Mouse (Mus musculus) right cerebral cortex, postnatal 36 days (tissue): ENCODE data around the gene Hck.
A peak's percentile ranks its signal among the peaks of the same experiment; 100 is the strongest.

Experiments
- DNase-seq, 2 experiments: peaks; one replicate each; pipeline ENCODE4 v3.0.0; 2022; ENCODE audit warnings: low spot score in 2 of 2, mixed read lengths in 1 of 2

Gene Hck

DNA sequence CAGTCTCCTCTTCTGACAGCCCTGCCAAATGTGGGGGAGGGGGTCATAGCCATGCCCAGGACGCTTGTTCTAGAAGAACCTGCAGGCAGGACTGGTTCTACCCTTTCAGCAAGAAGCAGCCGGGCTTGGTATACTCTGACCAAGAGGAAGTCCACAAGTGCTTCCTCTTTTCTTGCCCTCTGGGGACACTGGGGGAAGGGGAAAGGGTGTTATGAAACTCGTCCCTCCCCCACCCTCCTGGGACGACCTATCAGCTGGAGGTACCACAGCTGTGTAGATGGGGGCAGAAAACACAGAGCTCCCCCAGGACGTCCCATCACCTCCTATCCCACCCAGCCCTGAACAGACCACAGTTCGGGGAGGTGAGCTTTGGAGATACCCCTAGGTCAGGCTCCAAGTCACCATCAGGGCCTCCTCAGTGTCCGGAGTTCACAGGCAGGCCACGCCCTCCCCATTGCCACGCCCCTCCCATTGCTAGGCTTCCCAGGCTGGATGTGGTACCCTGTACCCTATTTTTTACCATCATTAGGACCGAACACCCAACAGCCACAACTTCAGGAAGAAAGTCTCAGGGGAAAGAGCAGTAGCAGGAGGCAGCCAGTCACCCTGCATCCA is 17.6 kb upstream of the Hck start:
- DNase-seq = no peak

DNA sequence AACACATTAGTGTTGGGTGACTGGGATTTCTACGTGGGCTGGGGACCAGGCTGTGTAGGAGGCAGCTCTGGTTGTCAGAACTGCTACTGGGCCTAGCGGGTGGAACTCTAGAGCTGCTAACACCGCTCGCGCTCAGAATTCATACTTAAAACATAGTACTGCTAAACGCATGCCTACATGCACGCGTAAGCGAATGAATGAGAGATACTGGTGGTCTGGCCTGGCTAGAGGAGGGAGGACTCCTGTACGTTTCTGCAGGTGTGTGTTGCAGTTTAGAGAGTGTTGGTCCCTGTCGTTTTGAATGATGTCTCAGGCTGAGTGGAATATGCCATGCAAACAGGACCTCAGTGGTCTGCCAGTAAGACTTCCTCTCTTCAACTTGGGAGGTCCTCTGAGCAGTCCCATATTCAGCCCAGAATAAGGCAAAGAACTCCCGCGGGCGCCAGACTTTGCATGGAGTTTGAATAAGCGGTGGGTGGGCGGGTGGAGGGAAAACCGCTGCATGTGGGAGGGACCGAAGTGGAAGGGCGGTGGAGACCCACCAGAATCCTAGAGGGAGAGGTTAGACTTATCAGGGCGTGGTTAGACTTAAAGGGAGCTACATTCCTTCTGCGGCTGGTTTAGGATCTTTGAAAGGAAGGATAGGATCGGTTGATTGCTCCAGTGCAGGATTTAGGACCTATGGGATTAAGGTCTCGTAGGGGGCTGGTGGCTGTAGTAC is 1.1 kb upstream of the Hck start:
- DNase-seq = no peak

DNA sequence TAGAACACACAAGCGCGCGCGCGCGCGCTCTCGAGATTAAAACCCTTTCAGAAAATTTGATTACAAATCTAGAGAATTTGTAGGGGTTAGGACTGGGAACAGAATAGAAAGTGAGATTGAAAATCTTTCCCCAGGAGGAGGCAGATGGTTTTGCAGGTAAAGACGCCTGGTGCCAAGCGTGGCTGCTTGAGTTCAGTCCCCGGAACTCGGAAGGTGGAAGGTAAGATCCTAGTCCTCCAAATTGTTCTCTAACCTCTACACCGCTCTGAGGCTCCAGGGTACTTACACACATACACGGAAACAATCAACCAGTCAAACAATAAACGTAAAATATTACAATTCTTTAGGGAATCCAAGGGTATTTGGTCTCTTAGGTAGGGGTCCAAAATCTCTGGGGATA is 466 bp upstream of the Hck start:
- DNase-seq = no peak

DNA sequence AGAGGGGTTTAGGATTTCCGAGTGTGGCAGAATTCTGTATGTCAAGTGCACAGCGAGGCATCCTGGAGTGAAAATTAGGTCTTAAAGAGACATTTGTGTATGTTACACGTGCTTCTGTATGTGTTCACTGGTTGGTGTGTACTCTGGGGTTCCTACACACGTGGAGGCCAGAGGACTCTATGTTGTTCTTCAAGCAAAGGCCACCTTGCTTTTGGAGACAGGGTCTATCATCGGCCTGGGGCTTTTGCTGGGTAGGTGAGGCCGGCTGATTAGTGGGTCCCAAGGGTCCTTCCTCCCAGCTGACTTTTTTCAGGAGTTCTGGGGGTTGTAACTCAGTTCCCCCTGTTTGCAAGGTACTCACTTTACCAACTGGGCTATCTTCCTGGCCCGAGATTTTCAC is 1.3 kb downstream of the Hck start:
- no peak for DNase-seq

DNA sequence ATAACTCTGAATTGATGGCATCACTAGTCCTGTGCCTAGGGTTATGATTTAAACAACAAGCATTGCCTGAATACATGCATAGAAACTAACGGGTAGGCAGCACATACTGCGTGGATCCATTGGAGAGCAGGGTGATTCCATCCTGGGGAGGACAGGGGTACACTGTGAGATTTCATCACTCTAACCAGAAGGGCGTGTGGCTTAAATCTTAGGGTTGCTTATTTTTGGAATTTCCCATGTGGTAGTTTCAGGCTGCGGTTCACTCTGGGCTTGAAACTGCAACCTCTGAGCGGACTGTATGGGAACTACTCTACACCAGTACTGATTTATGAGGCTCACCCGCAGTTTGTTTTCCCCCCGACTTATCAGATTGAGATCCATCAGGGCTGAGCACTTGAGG is 3.0 kb downstream of the Hck start:
- no peak for DNase-seq

DNA sequence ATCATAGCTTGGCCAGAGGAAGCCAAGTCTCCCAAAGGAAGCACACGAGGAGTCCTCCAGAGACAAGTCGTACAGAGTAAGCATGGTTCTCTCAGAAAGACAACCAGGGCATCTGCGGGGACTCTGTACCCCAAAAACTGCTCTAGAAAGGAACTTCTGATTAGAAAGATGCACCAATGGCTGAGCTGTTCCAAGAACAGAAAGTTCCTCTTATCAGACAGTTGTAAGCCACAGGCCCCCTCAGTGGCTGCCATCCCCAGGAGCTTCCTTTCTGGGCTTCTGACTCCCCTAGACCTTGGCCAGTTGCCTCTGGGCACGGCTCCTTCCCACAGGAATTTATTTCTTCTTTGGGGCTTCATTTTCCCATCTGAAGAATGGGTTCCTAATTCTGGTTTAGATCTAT is 7.4 kb downstream of the Hck start:
- no peak for DNase-seq

DNA sequence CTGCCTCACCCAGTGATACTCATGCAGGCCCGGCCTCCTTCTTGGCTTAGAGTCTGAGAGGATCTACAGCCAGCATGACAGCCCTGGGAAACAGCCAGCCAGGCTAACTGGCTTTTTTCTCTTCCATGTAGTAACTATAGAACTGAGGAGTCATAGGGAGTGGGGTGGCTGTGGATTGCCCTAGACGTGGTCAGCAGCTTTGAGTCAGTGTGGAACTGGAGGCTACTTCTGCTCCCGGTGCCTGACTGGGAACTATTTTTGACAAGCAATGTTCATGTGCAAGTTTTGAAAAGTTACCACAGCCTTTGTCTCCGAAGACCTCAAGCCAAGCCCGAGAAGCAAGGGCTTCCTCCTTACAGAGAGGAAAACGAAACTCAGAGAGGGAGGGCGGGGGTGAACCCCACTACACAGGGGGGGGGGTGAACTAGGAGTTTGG is 8.8 kb downstream of the Hck start:
- DNase-seq = no peak

DNA sequence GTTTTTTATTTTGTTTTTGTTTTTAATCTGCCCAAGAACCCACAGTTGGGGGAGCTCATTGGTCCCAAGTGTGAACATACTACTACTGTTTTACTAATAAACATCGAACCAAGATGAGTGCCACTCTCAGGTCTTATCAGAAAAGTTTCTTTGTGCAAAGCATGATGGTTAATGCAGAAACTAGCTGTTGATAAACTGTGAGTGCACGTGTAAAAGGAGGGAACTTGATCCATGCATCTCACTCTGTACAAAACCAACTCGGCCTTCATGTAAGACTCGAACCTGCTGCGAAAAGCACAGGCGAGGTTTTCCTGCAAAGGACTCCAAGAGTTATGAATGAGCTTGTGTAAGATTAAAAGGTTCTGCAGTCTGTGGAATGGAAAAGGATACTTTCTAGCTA is 11.2 kb downstream of the Hck start:
- no peak for DNase-seq

DNA sequence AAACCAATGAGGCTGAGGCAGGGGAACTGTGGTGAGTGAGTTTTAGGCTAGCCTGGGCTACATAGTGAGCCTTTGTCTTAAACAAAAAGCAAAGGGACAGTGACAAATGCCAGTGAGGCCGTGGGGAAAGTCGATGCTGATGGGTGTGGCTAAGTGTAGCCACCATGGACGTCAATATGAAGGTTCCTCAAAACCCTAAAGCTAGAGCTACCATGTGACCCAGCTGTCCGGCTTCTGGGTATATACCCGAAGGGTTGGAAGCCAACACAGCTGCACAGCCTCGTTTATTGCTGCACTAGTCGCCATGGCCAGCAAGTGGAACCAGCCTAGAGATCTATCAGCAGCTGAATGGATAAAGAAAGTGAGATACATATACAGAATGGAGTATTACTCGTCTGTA is 11.9 kb downstream of the Hck start:
- no peak for DNase-seq

DNA sequence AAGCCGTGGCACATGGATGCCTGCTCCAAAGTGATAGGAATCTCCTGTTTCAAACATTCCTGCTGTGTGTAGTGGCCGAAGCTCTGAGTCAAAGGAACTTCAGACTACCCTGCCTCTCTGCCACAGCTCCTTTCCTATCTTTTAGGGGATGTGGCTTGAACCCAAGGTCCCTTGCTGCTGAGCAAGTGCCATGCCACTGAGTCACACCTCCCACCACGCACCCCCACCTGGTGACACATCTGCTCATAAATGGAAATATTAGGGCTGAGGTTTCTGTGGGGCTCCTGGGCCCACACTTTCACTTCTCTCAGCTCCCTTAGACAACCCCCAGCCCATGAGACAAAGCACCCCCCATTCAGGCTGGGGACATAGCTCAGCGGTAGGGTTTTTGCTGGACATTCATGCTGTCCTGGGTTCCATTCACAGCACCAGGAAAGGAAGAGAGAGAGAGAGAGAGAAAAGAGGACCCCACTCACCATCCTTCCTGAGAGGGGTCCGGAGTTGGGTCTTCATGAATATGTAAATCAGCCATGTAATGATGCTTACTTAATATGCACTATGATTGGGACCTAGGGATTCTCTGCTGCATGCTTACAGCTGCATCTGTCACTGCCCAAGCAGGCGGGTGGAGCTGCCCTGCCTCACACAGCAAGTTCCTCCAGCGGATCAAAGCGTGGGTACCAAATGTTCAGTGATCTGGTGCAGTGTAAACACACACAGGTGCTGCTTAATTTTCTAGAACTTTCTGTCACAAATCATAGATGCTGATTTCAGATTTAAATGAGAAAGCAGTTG is 13.8 kb downstream of the Hck start:
- no peak for DNase-seq

DNA sequence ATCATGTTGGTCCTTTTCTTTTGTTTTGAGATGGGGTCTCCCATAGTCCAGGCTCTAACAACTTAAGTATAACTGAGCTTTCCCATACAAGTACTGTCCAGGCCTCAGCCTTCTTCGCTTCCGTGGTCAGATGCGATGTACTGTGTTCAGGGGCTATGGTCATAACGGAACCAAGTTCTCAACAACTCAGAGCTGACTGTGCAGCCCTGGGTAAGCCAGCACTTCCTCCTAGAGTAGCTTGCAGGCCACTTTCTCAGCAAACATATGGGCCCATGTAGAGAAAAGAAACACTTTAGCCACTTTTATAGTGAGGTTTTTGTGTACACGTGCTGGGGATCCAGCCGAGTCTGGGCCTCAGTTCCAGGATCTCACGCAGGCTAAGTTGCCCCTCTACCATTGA is 14.4 kb downstream of the Hck start:
- no peak for DNase-seq

DNA sequence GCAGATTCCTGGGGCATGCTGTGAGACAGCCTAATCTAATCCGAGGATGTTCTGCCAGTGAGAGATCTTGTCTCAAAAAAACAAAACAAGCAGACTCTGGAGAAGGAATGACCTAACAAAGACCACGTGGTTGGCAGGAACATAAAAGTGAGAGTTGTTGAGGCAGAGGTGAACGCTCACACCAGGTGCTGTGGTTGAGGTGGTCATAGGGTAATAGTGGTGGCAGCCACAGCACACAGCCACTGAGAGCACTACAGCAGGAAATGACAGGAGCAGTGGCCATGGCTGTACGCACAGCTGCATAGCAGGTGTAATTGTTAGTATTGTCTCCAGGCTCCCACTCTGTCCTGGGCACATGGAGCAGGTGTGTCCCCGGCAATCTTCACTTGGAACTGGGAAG is 17.6 kb downstream of the Hck start:
- no peak for DNase-seq

DNA sequence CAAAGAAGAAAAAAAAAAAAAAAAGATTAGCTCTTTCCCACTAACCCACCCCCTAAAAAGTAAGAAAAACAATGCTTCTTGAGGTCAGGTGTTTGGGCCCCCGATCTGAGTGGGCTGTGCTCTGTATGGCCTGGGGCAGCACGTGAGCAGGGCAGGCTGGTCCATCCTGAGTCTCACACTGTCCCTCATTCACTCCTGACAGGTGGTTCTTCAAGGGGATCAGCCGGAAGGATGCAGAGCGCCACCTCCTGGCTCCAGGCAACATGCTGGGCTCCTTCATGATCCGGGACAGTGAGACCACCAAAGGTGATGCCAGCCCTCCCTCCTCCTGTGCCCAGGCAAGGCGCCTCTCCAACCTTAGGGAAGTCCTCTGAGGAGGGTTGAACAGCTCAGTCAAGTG is 22.8 kb downstream of the Hck start:
- no peak for DNase-seq

DNA sequence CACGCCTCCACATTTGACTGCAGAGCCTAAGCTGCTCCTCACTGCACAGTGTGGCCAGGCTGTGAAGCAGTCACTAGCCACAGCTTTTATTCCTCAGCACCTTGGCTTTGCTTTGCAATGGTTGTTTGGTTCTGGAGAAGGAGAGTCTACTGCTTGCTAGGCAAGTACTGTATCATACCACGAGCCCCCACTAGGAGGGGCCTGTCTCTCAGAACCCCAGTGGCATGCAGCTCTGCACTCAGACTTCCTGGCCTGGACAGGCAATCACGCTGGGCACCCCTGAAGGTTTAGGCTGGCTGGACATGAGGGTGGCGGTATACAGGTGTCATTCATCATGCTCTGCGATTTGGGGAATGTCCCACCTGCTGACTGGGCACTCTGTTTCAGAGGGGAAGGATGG is 26.0 kb downstream of the Hck start:
- DNase-seq = no peak

DNA sequence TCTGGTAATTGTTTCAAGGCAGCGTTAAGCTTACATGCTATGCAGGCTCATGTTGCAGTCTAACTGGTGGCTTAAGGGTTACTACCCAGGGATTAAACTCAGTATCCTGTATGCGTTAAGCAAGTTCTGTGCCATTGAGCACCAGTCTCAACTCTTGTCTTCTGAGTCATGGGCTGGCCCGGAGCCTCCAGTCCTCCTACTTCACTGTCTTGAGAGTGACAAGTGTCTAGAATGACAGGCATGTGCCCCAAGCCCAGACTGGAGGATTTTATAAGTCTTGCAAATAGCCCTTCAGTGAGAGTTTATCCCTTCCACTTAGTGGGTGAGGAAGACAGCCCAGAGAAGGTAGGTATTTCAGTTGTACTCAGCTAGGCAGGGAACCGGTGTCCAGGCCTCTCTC is 27.9 kb downstream of the Hck start:
- DNase-seq = no peak

DNA sequence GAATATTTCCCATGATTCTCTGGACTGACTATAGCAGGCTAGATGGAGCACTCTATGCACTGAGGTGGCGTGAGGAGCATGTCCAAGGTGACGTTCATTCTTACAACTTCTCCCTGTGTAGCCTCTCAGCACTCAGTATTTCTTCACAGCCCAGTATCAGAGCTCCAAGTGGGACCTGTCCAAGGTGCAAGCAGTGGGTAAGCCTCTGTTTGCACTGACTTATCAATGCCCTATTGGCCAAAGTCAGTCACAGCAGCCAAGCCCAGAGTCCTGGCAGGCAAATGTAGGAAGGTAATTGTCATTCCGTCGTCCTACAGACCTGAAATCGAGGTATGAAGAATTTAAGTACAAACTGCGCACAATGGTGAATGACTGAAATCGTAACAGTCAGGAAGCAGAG is 30.9 kb downstream of the Hck start:
- DNase-seq = no peak

DNA sequence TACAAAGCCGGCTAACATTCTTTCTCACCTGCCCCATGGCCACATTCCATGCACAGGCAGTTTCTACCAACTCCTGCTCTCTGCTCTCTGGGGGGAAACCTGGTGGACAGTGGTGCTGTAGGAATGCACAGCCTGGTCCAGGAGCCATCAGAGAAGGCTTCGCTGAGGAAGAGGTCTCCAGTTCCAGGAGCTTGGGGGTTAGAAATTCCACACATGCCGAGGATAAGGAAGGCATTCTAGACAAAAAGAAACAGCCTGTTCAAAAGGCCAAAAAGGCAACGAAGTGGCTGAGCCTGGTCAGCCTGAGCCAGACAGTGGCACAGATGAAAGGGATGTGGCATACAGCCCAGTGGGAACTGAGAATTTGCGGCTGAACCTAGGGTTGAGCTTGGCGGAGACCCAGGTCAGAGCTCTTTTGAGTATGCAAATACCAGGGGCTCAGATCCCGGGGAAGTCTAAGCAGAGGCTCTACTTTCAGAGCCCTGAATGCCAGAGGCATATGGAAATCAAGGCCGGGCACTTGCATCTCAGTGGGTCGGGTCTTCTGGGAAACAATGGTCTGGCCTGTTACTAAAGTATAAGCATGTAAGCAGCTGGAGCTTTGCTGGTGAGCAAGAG is 31.8 kb downstream of the Hck start:
- DNase-seq = no peak

DNA sequence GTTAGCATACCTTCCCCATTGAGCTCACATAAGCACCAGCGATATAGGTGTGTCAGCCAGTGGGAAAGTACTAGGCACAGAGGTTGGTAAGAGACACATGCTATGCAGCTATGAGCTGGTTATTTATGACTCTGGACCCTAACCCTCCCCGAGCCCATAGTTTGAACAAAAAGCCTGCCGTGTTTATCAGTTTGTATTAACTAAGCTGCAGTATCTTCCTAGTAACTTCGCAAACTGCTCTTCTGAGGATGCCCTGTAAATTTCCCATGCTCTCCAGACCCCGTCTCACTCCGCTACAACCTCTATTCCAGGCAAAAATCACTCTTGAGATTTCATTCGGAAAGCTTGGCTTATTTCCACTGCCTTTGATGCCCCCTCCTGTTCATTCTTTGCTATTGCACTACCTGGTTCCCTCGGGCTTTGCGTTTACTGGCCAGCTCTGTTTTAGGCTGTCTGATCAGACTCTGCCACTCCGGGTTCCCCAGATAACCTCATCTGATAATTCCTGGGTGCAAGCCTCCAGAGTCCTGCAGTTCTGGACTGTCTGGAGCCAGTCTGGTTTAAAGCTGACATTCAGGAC is 34.4 kb downstream of the Hck start:
- DNase-seq = peak; percentile 10 to 24

DNA sequence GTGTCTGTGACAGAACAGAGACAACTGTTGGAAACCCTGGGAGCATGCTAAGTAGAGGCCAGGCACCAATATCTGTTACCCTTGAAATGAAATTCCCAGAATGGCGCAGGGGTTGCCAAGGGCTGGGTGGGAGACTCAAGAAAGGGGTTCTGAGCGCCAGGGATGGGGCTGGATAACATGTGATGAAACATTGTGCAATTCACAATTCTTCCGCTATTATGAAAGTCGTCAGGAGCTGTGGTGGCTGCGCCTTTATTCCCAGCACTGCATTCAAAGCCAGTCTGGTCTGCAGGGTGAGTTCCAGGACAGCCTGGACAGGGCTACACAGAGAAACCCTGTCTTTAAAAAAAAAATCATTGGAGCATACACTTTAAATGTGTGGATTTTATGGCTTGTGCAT is 37.1 kb downstream of the Hck start:
- no peak for DNase-seq

DNA sequence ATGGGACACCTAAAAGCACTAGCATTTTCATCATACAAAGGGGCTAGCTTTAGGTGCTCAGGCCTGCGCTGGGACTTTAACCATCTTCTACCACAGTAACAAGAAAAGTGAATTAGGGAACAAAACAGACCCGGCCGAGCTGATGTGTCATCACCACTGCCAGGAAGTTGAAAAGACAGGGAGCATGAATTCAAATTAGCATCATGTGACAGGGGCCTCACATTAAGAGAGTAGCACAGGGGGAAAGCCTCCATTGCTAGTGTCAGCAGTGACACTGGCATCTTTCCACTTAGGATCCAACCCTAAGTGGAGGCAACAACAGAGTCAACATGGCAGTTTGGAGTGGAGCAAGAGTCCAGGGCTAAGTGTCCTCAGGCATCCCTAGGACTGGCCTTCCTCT is 39.0 kb downstream of the Hck start:
- no peak for DNase-seq

DNA sequence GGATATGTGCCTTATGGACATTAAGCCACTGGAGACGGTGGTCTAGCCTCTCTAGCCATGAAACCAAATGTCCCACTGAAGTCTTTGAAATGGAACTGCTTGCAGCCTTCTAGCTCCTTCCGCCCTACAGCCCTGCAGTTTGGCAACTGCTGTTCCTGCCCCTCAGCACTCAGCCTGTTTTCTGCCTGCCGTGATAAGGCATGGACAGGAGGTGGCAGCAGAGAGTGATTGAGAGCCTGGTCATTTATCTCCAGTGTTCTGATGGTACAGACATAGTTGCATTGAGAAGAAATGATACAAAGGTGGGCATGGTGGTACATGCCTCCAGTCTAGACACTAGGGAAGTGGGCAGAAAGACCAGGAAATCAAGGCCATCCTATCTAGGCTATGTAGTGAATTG is 39.4 kb downstream of the Hck start:
- DNase-seq = peak; percentile 22 to 41

DNA sequence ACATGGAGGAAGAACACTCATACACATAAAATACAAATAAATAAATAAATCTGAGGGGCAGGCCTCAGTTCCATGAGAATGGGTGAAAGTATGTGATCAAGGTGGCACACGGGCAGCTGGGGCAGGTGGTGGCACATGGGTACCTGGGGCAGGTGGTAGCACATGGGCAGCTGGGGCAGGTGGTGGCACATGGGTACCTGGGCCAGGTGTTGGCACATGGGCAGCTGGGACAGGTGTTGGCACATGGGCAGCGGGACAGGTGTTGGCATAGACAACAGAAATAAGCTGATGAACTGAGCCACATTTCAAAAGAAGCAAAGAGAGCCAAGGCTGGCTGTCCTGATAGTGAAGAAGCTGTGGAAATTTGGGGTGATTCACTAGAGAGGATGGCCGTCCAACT is 41.5 kb downstream of the Hck start:
- DNase-seq = no peak
